Mouse (Mus musculus): ENCODE measurements around the gene Atg7. TPM values are rescaled to one million over a fixed set of nuclear protein-coding genes. Genes with fewer than 3 reads are reported as not detected.

Atg7 gene
- polyA plus RNA-seq, 1 experiment from 2014 or later: 19.2 TPM

DNA sequence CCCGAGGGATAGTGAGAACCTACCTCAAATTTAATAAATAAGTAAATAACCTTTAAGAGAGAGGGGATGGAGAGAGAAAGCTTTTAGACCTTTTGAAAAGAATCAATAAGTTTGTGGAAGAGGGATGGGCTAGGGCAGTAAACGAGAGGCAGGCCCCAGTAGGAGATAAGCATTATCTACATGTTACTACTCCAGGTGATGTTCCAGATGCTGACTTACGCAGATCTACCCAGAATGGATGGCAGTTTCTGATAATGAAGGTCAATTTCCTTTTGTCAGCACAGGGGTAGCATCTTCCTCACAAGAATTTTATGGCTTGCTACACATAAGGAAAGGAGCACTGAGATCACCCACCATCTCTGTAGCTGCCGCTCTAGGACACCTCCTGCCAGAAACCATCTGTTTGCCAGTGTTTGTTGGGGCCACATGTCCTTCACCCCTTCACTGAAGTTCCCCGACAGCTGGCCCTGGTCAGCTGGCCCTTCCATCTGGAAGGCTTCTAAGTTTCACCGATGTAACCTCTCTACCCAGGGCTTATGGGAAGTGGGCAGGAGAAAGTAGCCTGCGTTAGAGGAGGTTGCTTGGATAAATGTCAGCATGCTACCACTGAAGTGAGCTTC lies 152.9 kb downstream of the Atg7 start:
- H3K9me3 ChIP-seq: no peaks in the 10 kb centered on the region
- ATAC-seq (ENCODE audit: low FRiP score, low read depth): no peak
- H3K27me3 ChIP-seq (replicated peaks): no peaks in the 10 kb centered on the region
- H3K4me3 ChIP-seq: no peak overlapping the region
- H3K4me1 ChIP-seq: 0 out of 2 replicates have a peak, but pooled peaks cover 4% of the 10 kb centered on the region
- H3K4me2 ChIP-seq (replicated peaks): no peak overlapping the region
- H3K9ac ChIP-seq: no peak overlapping the region
- 89% methylated on average over 7 of the region's 7 CpGs for WGBS
- no peak overlapping the region for H3K27ac ChIP-seq
- no peaks in the 10 kb centered on the region for H3K36me3 ChIP-seq

DNA sequence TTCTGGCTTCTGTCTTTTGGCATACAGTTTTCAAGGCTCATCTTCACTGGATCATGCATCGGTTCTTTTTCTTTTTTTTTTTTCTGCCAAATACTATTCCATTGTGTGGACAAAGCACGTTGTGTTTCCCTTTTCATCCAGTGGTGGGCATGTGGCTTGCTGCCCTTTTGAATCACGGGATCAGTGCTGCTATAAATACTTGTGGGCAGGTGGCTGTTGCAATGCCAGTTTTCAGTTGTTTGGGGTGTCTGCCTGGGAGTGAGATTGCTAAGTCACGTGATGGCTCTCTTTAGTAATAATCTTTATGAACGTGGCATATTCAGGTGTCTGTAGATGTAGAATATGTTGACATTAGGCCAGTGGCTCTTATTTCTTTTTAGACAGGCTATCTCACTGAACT lies 155.0 kb downstream of the Atg7 start:
- Histone ChIP-seq H3K4me2 (replicated peaks) (no peak overlapping the region), H3K36me3 (no peaks in the 10 kb centered on the region), H3K9me3 (no peaks in the 10 kb centered on the region), H3K27me3 (replicated peaks) (no peaks in the 10 kb centered on the region), H3K27ac (no peak overlapping the region), H3K4me1 (0 out of 2 replicates have a peak, but pooled peaks cover 4% of the 10 kb centered on the region), H3K4me3 (no peak overlapping the region), H3K9ac (no peak overlapping the region)
- WGBS: 74% methylated on average over 5 of the region's 5 CpGs
- ATAC-seq (ENCODE audit: low FRiP score, low read depth): no peak

DNA sequence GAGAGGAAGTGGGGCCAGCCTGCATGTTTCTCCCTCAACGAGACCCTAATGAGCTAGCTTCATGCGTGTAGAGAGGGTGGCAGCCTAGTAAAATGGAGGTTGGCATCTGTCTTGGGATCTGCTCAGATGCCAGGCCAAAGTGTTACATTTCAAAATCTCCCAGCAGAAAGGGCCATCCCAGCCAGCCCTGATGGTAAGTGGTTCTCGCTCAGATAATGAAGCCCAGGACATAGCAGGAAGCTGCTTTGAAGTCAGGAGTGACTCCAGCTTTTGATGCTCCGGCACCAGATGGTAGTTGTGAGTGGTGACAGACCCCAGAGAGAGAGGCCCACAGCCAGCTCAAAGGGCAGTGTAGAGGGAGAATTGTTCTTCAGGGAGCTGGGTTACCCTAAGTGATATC lies 155.8 kb downstream of the Atg7 start:
- H3K27me3 ChIP-seq (replicated peaks): no peaks in the 10 kb centered on the region
- H3K36me3 ChIP-seq: no peaks in the 10 kb centered on the region
- no peak overlapping the region for H3K27ac ChIP-seq
- no peak overlapping the region for H3K9ac ChIP-seq
- no peaks in the 10 kb centered on the region for H3K9me3 ChIP-seq
- H3K4me2 ChIP-seq (replicated peaks): no peak overlapping the region
- no peak overlapping the region for H3K4me3 ChIP-seq
- 0 out of 2 replicates have a peak, but pooled peaks cover 4% of the 10 kb centered on the region for H3K4me1 ChIP-seq
- no peak for ATAC-seq (ENCODE audit: low FRiP score, low read depth)
- 37% methylated on average over 4 of the region's 4 CpGs for WGBS

DNA sequence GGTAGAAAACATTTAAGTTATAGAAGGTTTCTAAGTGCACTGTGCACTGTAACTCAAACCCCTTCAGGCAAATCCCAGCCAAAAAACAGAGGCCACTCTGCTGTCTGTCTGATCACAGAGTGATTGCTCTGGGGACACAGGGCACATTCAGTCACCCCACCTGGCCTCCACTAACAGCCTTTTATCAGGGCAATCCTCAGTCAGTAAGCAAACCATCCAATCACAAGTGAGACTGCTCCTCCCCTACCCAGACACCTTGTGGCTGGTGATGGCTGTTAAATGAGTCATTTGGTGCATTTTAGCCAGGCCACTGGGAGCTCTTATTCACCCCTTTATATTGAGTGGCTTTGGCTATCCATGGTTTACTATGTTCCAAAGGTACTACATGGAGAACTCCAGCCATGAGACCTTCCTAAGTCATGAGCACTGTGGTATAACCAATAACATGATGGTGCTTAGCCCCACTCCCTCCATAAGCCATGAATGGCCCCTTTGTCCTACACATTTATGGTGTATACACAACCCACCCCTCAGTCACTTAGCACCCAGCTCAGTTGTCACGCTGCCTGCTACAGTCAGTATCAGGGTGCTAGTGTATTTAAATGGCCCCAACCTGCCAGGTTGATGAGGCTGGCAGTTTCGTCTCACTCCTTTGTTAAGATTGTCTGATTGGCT lies 157.5 kb downstream of the Atg7 start:
- no peak overlapping the region for H3K4me3 ChIP-seq
- no peaks in the 10 kb centered on the region for H3K9me3 ChIP-seq
- H3K36me3 ChIP-seq: no peaks in the 10 kb centered on the region
- H3K9ac ChIP-seq: no peak overlapping the region
- WGBS: 22% methylated on average over 2 of the region's 2 CpGs
- no peak overlapping the region for H3K27ac ChIP-seq
- ATAC-seq (ENCODE audit: low FRiP score, low read depth): no peak
- H3K4me2 ChIP-seq (replicated peaks): no peak overlapping the region
- peaks cover 12% of the 10 kb centered on the region for H3K4me1 ChIP-seq
- no peaks in the 10 kb centered on the region for H3K27me3 ChIP-seq (replicated peaks)

DNA sequence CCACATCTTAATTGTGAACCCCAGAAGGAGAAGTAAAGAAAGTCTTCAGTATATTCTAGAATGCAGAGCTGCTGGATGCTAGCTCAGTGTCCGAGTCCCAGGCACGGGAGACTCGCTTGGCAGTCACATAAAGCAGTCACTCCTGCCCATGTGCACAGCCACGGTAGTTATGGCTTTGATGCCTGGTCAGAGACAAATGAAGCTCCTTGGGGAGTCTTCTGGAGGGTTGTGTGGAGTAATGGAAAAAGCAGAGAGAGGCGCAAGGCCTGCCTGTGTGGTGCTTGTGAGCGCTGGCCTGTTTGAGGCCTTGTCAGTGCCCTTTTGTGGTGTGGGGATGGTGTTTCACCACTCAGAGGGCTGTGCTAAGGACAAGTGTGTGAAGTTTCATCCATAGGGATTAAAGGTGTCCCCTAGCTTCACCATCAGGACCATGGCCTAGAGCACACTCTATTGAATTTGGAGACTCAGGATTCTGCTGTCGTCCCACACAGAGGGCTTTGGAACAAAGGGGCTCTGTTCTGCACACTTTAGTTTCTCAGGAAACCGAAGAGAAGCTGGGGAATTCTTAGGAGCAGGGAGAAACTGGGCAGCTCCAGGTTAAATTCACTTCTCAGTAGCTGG lies 161.1 kb downstream of the Atg7 start:
- H3K4me1 ChIP-seq: peaks cover 12% of the 10 kb centered on the region
- no peaks in the 10 kb centered on the region for H3K36me3 ChIP-seq
- WGBS: 27% methylated on average over 8 of the region's 8 CpGs
- no peak overlapping the region for H3K4me2 ChIP-seq (replicated peaks)
- no peak overlapping the region for H3K4me3 ChIP-seq
- 0 out of 2 replicates have a peak, but pooled peaks have one; percentile 29 for ATAC-seq (ENCODE audit: low FRiP score, low read depth)
- no peaks in the 10 kb centered on the region for H3K27me3 ChIP-seq (replicated peaks)
- no peak overlapping the region for H3K9ac ChIP-seq
- 0 out of 2 replicates have a peak overlapping the region, but pooled peaks have one; percentile 28 for H3K27ac ChIP-seq
- H3K9me3 ChIP-seq: no peaks in the 10 kb centered on the region

DNA sequence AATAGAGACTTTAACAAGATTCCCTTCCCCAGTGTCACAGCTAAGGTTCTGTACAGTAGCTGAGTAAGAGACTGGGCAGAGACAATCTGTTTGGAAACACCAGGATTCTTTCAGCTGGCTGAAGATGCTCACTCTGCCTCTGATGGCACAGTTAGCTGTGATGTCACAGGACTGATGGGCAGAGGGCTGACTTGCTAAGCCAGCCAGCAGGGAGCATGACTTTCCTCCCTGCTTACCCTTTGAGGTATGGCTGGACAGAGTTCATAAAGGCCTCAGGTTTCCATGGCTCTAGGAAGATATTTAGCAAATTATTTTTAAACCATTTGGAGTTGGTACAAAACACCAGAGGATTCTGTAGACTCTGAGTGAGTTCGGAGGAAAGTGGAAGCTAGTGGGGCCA lies 162.0 kb downstream of the Atg7 start:
- ATAC-seq (ENCODE audit: low FRiP score, low read depth): no peak
- Histone ChIP-seq H3K9me3 (no peaks in the 10 kb centered on the region), H3K27ac (no peak overlapping the region), H3K4me2 (replicated peaks) (no peak overlapping the region), H3K27me3 (replicated peaks) (no peaks in the 10 kb centered on the region), H3K9ac (no peak overlapping the region), H3K36me3 (no peaks in the 10 kb centered on the region), H3K4me1 (peaks cover 12% of the 10 kb centered on the region), H3K4me3 (no peak overlapping the region)
- 79% methylated on average over 1 of the region's 1 CpGs for WGBS

DNA sequence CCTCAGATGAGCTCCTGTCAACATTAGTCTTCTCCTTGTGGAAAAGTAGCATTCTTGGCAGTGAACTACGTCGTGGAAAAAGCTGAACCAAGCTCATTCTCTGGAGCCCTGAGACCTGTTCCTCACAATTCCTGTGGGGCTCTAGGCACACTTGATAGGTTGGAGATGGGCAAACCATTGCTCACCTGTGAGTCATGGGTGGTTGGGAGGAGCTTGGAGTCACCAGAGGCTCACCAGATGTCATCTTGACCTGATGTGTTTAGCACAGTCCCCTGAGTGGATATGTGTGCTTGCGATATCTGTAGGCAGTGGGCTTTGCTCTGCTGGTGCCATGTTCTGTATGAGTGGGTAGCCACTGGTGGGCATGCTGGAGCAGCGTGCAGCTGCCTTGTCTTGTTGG lies 163.0 kb downstream of the Atg7 start:
- Histone ChIP-seq H3K9ac (no peak overlapping the region), H3K27me3 (replicated peaks) (no peaks in the 10 kb centered on the region), H3K4me1 (peaks cover 8% of the 10 kb centered on the region), H3K4me3 (no peak overlapping the region), H3K27ac (no peak overlapping the region), H3K9me3 (no peaks in the 10 kb centered on the region), H3K36me3 (no peaks in the 10 kb centered on the region), H3K4me2 (replicated peaks) (no peak overlapping the region)
- no peak for ATAC-seq (ENCODE audit: low FRiP score, low read depth)
- 93% methylated on average over 4 of the region's 4 CpGs for WGBS

DNA sequence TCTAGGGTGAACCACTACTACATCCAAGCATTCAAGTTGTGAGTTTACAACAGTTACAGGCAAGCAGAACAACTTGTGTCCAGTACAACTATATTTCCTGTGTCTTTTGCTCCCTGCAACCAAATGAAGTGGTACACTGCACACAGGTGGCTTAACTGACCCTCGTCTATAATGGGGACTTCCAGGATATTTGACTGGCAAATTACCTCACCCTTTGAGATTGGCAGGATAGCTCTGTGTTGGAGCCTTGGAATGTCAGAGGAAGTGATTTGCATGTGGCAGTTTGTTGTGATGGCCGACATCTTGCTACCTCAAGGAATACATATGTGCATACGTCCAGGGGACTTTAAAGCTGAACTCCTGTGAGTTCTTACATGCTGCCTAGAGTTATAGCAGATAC lies 164.6 kb downstream of the Atg7 start:
- Histone ChIP-seq H3K27ac (no peak overlapping the region), H3K4me1 (peaks cover 8% of the 10 kb centered on the region), H3K27me3 (replicated peaks) (no peaks in the 10 kb centered on the region), H3K9ac (no peak overlapping the region), H3K4me2 (replicated peaks) (no peak overlapping the region), H3K4me3 (no peak overlapping the region), H3K9me3 (no peaks in the 10 kb centered on the region), H3K36me3 (no peaks in the 10 kb centered on the region)
- WGBS: 71% methylated on average over 3 of the region's 3 CpGs
- no peak for ATAC-seq (ENCODE audit: low FRiP score, low read depth)

DNA sequence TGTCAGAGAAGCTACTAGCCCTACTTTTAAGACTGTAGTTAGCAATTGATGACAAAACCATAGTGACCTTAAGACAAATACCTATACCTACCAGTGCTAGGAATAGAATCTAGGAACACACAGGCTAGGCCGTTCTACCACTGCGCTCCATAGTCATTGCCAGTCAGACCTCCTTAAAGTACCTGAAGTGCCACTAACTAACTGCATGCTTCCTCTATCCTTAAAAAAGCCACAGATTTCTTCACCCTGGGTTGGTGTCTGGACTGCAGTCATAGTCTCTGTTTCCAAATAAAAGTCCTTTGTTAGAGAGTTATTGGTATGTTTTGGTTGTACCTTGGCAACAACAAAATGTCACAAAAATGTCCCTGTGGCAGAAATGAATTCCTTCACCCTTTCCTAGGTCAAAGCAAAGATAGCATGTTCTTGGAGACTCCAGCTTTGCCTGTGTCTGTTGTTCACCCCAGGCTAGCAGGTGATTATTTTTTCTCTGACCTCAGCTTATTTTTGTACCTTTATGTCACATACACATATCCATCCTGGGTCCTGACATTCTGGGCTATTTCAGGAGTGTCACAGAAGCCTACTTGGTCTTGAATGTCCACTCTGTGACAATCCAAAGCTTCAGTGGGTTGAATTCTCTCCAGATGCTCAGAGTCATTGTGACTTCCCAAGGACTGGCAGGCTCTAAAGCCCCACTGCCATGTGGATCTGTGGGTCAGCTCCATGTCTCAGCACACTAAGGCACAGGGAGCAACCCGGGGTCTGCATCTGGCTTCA lies 165.9 kb downstream of the Atg7 start:
- Histone ChIP-seq H3K36me3 (no peaks in the 10 kb centered on the region), H3K27ac (no peak overlapping the region), H3K4me3 (no peak overlapping the region), H3K9ac (no peak overlapping the region), H3K4me1 (peaks cover 7% of the 10 kb centered on the region), H3K27me3 (replicated peaks) (no peaks in the 10 kb centered on the region), H3K9me3 (no peaks in the 10 kb centered on the region), H3K4me2 (replicated peaks) (no peak overlapping the region)
- ATAC-seq (ENCODE audit: low FRiP score, low read depth): no peak
- 95% methylated on average over 3 of the region's 3 CpGs for WGBS

DNA sequence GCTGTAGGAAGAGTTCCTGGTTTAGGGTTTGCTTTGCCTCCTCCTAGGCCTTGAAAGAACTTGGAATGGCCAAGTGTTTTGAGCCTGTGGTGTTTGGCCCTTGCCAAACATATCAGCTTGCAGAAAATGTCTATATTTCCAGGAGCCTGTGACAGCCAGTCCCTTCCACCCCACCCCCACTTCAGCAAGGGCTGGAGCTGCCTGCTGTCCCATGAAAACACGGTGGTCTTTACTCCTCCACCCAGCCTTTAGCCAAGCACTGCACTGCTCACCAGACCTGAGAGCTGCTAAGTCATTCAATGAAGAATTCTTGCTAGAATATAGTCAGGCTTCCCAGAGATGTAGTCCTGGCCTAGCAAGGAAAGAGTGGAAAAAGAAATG lies 166.5 kb downstream of the Atg7 start:
- no peak overlapping the region for H3K27ac ChIP-seq
- H3K9ac ChIP-seq: no peak overlapping the region
- H3K36me3 ChIP-seq: no peaks in the 10 kb centered on the region
- peaks cover 1% of the 10 kb centered on the region; the same call in 1 of the 2 replicates for H3K4me1 ChIP-seq
- H3K4me2 ChIP-seq (replicated peaks): no peak overlapping the region
- no peak overlapping the region for H3K4me3 ChIP-seq
- 44% methylated on average over 1 of the region's 1 CpGs for WGBS
- no peaks in the 10 kb centered on the region for H3K9me3 ChIP-seq
- no peaks in the 10 kb centered on the region for H3K27me3 ChIP-seq (replicated peaks)
- no peak for ATAC-seq (ENCODE audit: low FRiP score, low read depth)

DNA sequence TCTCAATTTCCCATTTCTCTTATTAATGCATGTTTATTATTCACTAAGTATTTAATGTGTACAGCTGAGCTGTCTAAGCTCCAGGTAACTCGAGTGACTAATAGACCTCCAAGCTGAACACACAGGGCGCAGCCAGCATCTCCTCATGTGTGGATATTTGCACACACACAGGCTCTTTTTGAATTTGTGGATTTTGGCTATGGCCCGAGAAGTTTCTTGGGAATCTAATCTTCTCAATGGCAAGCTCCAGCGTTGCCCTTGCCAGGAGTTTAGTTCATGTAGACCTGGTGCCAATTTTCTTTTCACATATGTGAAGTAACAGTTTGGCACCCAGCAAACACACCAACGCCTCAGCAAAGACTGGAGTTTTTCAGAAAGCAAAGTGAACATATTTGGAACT lies 169.4 kb downstream of the Atg7 start:
- Histone ChIP-seq H3K4me3 (no peak overlapping the region), H3K9me3 (no peaks in the 10 kb centered on the region), H3K4me1 (no peaks in the 10 kb centered on the region), H3K27me3 (replicated peaks) (no peaks in the 10 kb centered on the region), H3K9ac (no peak overlapping the region), H3K4me2 (replicated peaks) (no peak overlapping the region), H3K36me3 (no peaks in the 10 kb centered on the region), H3K27ac (no peak overlapping the region)
- no peak for ATAC-seq (ENCODE audit: low FRiP score, low read depth)
- 89% methylated on average over 5 of the region's 5 CpGs for WGBS

DNA sequence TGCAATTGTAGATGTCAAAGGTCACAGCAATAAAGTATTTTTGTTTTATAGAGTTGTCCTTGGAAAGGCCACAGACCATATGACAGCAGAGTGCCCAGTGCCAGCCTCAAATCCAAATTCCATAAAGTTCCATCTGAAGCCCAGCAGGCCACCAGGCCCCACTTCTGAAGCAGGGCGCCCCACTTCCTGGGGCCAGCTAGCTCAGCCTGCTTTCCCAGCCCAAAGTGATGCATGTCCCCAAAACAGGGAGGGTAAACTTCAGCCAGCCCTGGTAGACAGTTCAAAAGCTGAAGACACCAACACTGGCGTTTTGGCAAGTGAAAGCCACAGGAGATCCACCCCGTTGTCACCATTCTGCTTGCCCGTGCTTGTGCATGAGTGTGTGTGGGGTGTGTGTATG lies 169.9 kb downstream of the Atg7 start:
- H3K9ac ChIP-seq: no peak overlapping the region
- H3K27ac ChIP-seq: no peak overlapping the region
- H3K4me1 ChIP-seq: no peaks in the 10 kb centered on the region
- no peaks in the 10 kb centered on the region for H3K9me3 ChIP-seq
- no peak overlapping the region for H3K4me3 ChIP-seq
- no peaks in the 10 kb centered on the region for H3K36me3 ChIP-seq
- no peak for ATAC-seq (ENCODE audit: low FRiP score, low read depth)
- WGBS: 87% methylated on average over 4 of the region's 4 CpGs
- no peak overlapping the region for H3K4me2 ChIP-seq (replicated peaks)
- no peaks in the 10 kb centered on the region for H3K27me3 ChIP-seq (replicated peaks)

Measured in neural tube, embryonic 12.5 days (tissue).